Mouse (Mus musculus) small intestine, adult 2 months (tissue): ENCODE results near the gene Psmb10. TPM values are rescaled to one million over a fixed set of nuclear protein-coding genes. Genes with fewer than 3 reads are reported as not detected.

Source experiments
- H3K27ac ChIP-seq: fragments of 200-500 bp; 2 replicates; pipeline ENCODE4 v1.5.1; 2012; ENCODE audit warnings: low read depth, low read length, control low read depth, inconsistent platforms; ENCODE audit not compliant: insufficient read depth
- H3K27me3 ChIP-seq: fragments of 200-500 bp; 2 replicates; pipeline ENCODE4 v1.6.1; 2012; ENCODE audit warnings: mild to moderate bottlenecking, moderate library complexity, low read length, inconsistent platforms; ENCODE audit not compliant: control insufficient read depth, insufficient read depth
- H3K36me3 ChIP-seq: fragments of 200-500 bp; 2 replicates; pipeline ENCODE4 v1.6.1; 2012; ENCODE audit warnings: mild to moderate bottlenecking, low read length, control low read depth, inconsistent platforms; ENCODE audit not compliant: control insufficient read depth, insufficient read depth
- H3K4me1 ChIP-seq: fragments of 200-500 bp; 2 replicates; pipeline ENCODE4 v1.6.1; 2012; ENCODE audit warnings: low read length, inconsistent platforms, mixed read lengths; ENCODE audit not compliant: control insufficient read depth, insufficient read depth, insufficient read length
- H3K4me3 ChIP-seq: fragments of 200-500 bp; 2 replicates; pipeline ENCODE4 v1.5.1; 2012; ENCODE audit warnings: low read depth, mild to moderate bottlenecking, control low read depth, inconsistent platforms, low read length, moderate library complexity
- CTCF ChIP-seq: fragments of 200-500 bp; IDR thresholded peaks from 2 replicates; pipeline ENCODE4 v1.5.1; 2012; ENCODE audit warnings: low read depth, mild to moderate bottlenecking, control low read depth, inconsistent platforms, low read length, moderate library complexity, mixed read lengths; ENCODE audit not compliant: insufficient replicate concordance, insufficient read length; ENCODE audit errors: extremely low read depth
- POLR2A ChIP-seq: fragments of 200-500 bp; IDR thresholded peaks from 2 replicates; pipeline ENCODE4 v1.6.1; 2012; ENCODE audit warnings: low read depth, mild to moderate bottlenecking, control low read depth, inconsistent platforms, low read length, moderate library complexity
- WGBS: fragments of 180-500 bp; shearing (Covaris S2); methylation state at CpG from one replicate; pipeline ENCODE4 v1.1.7; 2018; 5-methylcytosine and 5-hydroxymethylcytosine counted together
- polyA plus RNA-seq: library from polyadenylated mRNA; depleted of rRNA; stranded (reverse); fragments of >200 nt; gene quantifications from 2 replicates; pipeline ENCODE4 v1.2.3, GENCODE M21; 2012; rRNA removed

Gene Psmb10
- polyA plus RNA-seq, 1 experiment = 1,032 TPM

GRCm38 (mm10) chr8:105892432-105892831 is 45.8 kb downstream of the Psmb10 start:
- Histone ChIP-seq H3K4me3 (no peak overlapping the region), H3K36me3 (peaks cover 45% of the 10 kb centered on the region), H3K4me1 (no peaks in the 10 kb centered on the region), H3K27me3 (no peaks in the 10 kb centered on the region), H3K27ac (no peak overlapping the region)
- 86% methylated on average over 6 of the region's 6 CpGs for WGBS
- TF ChIP-seq CTCF (peak; percentile 47; the same call in 1 of the 2 replicates), POLR2A (no peak)

GRCm38 (mm10) chr8:105890870-105891269 is 47.4 kb downstream of the Psmb10 start:
- H3K36me3 ChIP-seq = peaks cover 60% of the 10 kb centered on the region
- H3K4me1 ChIP-seq = no peaks in the 10 kb centered on the region
- TF ChIP-seq POLR2A (no peak), CTCF (no peak)
- H3K27me3 ChIP-seq = no peaks in the 10 kb centered on the region
- WGBS = 73% methylated on average over 6 of the region's 6 CpGs
- no peak overlapping the region for H3K4me3 ChIP-seq
- no peak overlapping the region for H3K27ac ChIP-seq

GRCm38 (mm10) chr8:105889756-105890465 is 48.3 kb downstream of the Psmb10 start:
- TF ChIP-seq POLR2A (no peak), CTCF (no peak)
- Histone ChIP-seq H3K27me3 (no peaks in the 10 kb centered on the region), H3K4me3 (no peak overlapping the region), H3K36me3 (peaks cover 70% of the 10 kb centered on the region), H3K4me1 (no peaks in the 10 kb centered on the region), H3K27ac (no peak overlapping the region)
- WGBS = 93% methylated on average over 12 of the region's 12 CpGs

Other genes starting within 250 kb of the Psmb10 start
- gene Acd, start 237.3 kb downstream of the Psmb10 start, polyA plus RNA-seq = 10.5 and 20.6 TPM in 2 replicates
- gene Pard6a, start 237.3 kb downstream of the Psmb10 start, polyA plus RNA-seq = 5.1 and 7.2 TPM in 2 replicates
- not detected in 2 replicates for gene 4933405L10Rik, start 230.8 kb downstream of the Psmb10 start, polyA plus RNA-seq
- gene Enkd1, start 230.2 kb downstream of the Psmb10 start, polyA plus RNA-seq = 3.6 and 5.3 TPM in 2 replicates
- gene Gfod2, start 179.8 kb downstream of the Psmb10 start, polyA plus RNA-seq = 4.9 and 8.3 TPM in 2 replicates
- gene Ranbp10, start 111.1 kb downstream of the Psmb10 start, polyA plus RNA-seq = 9.5 and 15.3 TPM in 2 replicates
- not detected in 2 replicates for gene Tsnaxip1, start 110.7 kb downstream of the Psmb10 start, polyA plus RNA-seq
- gene Cenpt, start 85.2 kb downstream of the Psmb10 start, polyA plus RNA-seq = 5.6 and 9.7 TPM in 2 replicates
- 24.1 and 39.4 TPM in 2 replicates for gene Thap11, start 83.3 kb downstream of the Psmb10 start, polyA plus RNA-seq
- gene Nutf2, start 77.9 kb downstream of the Psmb10 start, polyA plus RNA-seq = 11.5 and 15.3 TPM in 2 replicates
- 35.3 and 55.8 TPM in 2 replicates for gene Edc4, start 57.6 kb downstream of the Psmb10 start, polyA plus RNA-seq
- 0.74 and 3.9 TPM in 2 replicates for gene Nrn1l, start 44.9 kb downstream of the Psmb10 start, polyA plus RNA-seq
- 10.2 and 20.2 TPM in 2 replicates for gene Pskh1, start 38.0 kb downstream of the Psmb10 start, polyA plus RNA-seq
- gene Ctrl, start 4.6 kb downstream of the Psmb10 start, polyA plus RNA-seq = 32.5 and 17,898 TPM in 2 replicates
- 0.72 and 2.6 TPM in 2 replicates for gene Lcat, start 4.9 kb upstream of the Psmb10 start, polyA plus RNA-seq
- gene Slc12a4, start 27.7 kb upstream of the Psmb10 start, polyA plus RNA-seq = 6.8 and 8.9 TPM in 2 replicates
- gene Dpep3, start 41.0 kb upstream of the Psmb10 start, polyA plus RNA-seq = 0.05 and 0.06 TPM in 2 replicates
- 2.5 and 5.2 TPM in 2 replicates for gene Dus2, start 52.9 kb upstream of the Psmb10 start, polyA plus RNA-seq
- not detected in 2 replicates for gene Dpep2nb, start 67.5 kb upstream of the Psmb10 start, polyA plus RNA-seq
- gene Ddx28, start 73.4 kb upstream of the Psmb10 start, polyA plus RNA-seq = 5.2 and 6.6 TPM in 2 replicates
- gene Nfatc3, start 120.4 kb upstream of the Psmb10 start, polyA plus RNA-seq = 7.0 and 17.0 TPM in 2 replicates
- gene Esrp2, start 198.5 kb upstream of the Psmb10 start, polyA plus RNA-seq = 27.5 and 30.9 TPM in 2 replicates
- 2.6 and 2.8 TPM in 2 replicates for gene Pla2g15, start 212.0 kb upstream of the Psmb10 start, polyA plus RNA-seq
- 5.3 and 6.2 TPM in 2 replicates for gene Slc7a6, start 230.4 kb upstream of the Psmb10 start, polyA plus RNA-seq